Mouse (Mus musculus) bone marrow macrophage, adult 2 months (primary cell): ENCODE results near the gene Ldlrap1.

ENCODE experiments used
- CTCF ChIP-seq: IDR thresholded peaks from 2 replicates; pipeline ENCODE4 v1.5.1; 2012; ENCODE audit warnings: low read depth, mild to moderate bottlenecking, low read length, moderate library complexity
- POLR2A ChIP-seq: IDR thresholded peaks from 2 replicates; pipeline ENCODE4 v1.6.1; 2012; ENCODE audit warnings: mild to moderate bottlenecking, low read depth, low read length, borderline replicate concordance

- TF ChIP-seq POLR2A (no peak), CTCF (peak; percentile 93)
Observed at GRCm38 (mm10) chr4:134799272-134799671, 31.4 kb upstream of the Ldlrap1 start.
